Mouse (Mus musculus): ENCODE results near the gene Hcst.

DNA sequence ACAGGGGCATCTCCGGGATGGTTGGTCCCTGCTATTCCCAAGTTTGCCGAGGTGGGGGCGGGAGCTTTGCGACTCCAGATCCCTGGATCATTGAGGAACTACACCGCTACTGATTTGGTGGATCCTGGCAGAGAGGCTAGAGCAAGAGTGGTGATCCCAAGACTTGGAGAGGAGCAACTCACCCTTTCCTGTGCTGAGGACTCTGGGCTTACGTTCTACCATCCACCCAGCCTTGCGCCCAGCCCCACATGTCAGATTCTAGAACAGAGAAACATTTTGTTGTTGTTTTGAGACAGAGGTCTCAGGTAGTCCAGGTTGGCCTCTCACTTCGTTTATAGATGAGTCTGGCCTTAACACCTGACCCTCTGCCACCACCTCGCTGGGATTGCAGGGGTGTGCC, 2.9 kb upstream of the Hcst start:
- no peak for TF ChIP-seq CTCF (IDR thresholded peaks at IDR 0.05; ENCODE audit: low read depth, low read length)
- TF ChIP-seq POLR2A (IDR thresholded peaks at IDR 0.05; ENCODE audit: extremely low read depth, insufficient read depth, low read length) = no peak
